Mouse (Mus musculus): ENCODE results near the gene Dnase2b. TPM values are rescaled to one million over a fixed set of nuclear protein-coding genes. Genes with fewer than 3 reads are reported as not detected.

Gene Dnase2b
- not detected in 2 replicates for polyA plus RNA-seq (2016; fragmentation: Nextera tagmentation; extraction: Ambion mirVana)

DNA sequence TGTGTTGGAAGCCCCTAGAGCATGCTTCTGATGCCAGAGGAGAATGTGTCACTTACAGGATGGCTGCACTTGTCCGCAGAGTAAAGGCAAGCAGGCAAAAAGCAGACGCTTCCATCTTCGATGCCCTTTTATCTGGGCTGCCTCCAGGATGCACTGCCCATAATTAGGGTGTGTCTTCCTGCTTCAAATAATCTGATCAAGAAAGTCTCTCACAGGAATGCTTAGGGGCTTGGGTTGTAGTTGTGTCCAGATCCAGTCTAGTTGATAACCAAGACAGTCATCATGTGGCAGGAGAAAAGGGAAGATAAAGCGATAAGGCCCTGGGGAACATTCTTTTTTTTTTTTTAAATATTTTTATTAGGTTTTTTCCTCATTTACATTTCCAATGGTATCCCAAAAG lies at the start of gene Dnase2b:
Gene Dnase2b, minus strand, starts transcription at position 101 of the 400 bp plus-strand sequence.
- Histone ChIP-seq H3K36me3 (no peaks in the 10 kb centered on the region), H3K4me3 (no peak within 1 kb of the TSS), H3K9ac (replicated peaks) (no peak within 1 kb of the TSS), H3K4me1 (no peaks in the 10 kb centered on the region), H3K4me2 (replicated peaks) (no peak within 1 kb of the TSS), H3K27ac (replicated peaks) (no peak within 1 kb of the TSS), H3K27me3 (no peaks in the 10 kb centered on the region), H3K9me3 (no peaks in the 10 kb centered on the region)
- WGBS, result 92% methylated on average over 4 of the region's 4 CpGs
- no peak for ATAC-seq (ENCODE audit: low FRiP score, low read depth)

DNA sequence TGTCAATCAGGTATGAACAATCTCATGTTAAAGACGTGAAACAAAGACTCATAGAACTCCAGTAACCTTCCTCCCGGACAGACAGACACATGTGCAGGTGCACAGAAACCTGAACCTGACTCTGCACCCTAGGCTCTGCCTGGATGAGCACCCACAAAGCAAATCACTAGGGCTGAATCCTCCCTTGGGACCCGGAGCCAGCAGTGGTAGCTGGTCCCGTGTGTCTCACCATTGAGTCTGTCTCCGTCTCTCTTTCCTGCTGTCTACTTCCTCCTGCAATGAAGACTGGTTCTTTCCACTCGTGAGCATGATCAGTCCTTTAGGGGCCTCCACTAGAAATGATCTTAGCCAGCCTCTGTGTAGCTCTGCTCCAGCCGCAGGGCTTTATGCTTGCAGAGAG lies 46.5 kb upstream of the Dnase2b start:
- Histone ChIP-seq H3K4me3 (no peak overlapping the region), H3K4me2 (replicated peaks) (no peak overlapping the region), H3K9me3 (no peaks in the 10 kb centered on the region), H3K36me3 (no peaks in the 10 kb centered on the region), H3K27ac (replicated peaks) (no peak overlapping the region), H3K27me3 (no peaks in the 10 kb centered on the region), H3K9ac (replicated peaks) (no peak overlapping the region), H3K4me1 (no peaks in the 10 kb centered on the region)
- no peak for ATAC-seq (ENCODE audit: low FRiP score, low read depth)
- WGBS, result 86% methylated on average over 7 of the region's 7 CpGs

GRCm38 (mm10) chr3:146661001-146661400 lies 45.6 kb upstream of the Dnase2b start:
- no peaks in the 10 kb centered on the region for H3K27me3 ChIP-seq
- no peak for ATAC-seq (ENCODE audit: low FRiP score, low read depth)
- no peaks in the 10 kb centered on the region for H3K4me1 ChIP-seq
- no peak overlapping the region for H3K4me3 ChIP-seq
- no peak overlapping the region for H3K4me2 ChIP-seq (replicated peaks)
- H3K9me3 ChIP-seq, result no peaks in the 10 kb centered on the region
- WGBS, result 84% methylated on average over 6 of the region's 6 CpGs
- no peak overlapping the region for H3K9ac ChIP-seq (replicated peaks)
- H3K27ac ChIP-seq (replicated peaks), result no peak overlapping the region
- no peaks in the 10 kb centered on the region for H3K36me3 ChIP-seq

DNA sequence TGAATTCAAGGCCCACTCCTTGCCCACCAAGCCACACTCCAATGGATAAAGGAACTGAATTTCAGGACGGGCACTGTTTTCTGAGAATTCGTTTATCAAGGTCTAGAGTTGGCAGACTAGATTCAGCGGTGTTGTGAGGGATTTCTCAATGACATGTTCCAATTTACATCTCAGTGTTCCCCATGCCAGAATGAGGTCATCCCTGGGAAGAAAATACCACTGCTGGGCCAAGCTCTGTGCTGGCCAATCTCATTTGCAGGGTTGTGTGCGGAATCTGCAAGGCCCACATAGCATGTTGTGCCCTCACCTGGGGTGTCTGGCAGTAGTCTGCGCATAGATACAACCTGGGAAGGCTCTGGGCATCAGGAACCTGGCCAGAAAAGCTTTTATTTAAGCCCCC lies 43.9 kb upstream of the Dnase2b start:
- Histone ChIP-seq H3K9ac (replicated peaks) (no peak overlapping the region), H3K27ac (replicated peaks) (no peak overlapping the region), H3K4me3 (no peak overlapping the region), H3K27me3 (no peaks in the 10 kb centered on the region), H3K4me1 (no peaks in the 10 kb centered on the region), H3K4me2 (replicated peaks) (no peak overlapping the region), H3K36me3 (no peaks in the 10 kb centered on the region), H3K9me3 (no peaks in the 10 kb centered on the region)
- ATAC-seq (ENCODE audit: low FRiP score, low read depth), result no peak
- 93% methylated on average over 5 of the region's 5 CpGs for WGBS

GRCm38 (mm10) chr3:146658061-146658639 lies 42.8 kb upstream of the Dnase2b start:
- no peaks in the 10 kb centered on the region for H3K36me3 ChIP-seq
- no peaks in the 10 kb centered on the region for H3K4me1 ChIP-seq
- H3K4me2 ChIP-seq (replicated peaks), result no peak overlapping the region
- no peaks in the 10 kb centered on the region for H3K27me3 ChIP-seq
- no peak overlapping the region for H3K9ac ChIP-seq (replicated peaks)
- no peak for ATAC-seq (ENCODE audit: low FRiP score, low read depth)
- no peaks in the 10 kb centered on the region for H3K9me3 ChIP-seq
- no peak overlapping the region for H3K4me3 ChIP-seq
- no peak overlapping the region for H3K27ac ChIP-seq (replicated peaks)
- 88% methylated on average over 1 of the region's 1 CpGs for WGBS

GRCm38 (mm10) chr3:146657433-146657832 lies 42.0 kb upstream of the Dnase2b start:
- ATAC-seq (ENCODE audit: low FRiP score, low read depth), result no peak
- Histone ChIP-seq H3K27me3 (no peaks in the 10 kb centered on the region), H3K36me3 (no peaks in the 10 kb centered on the region), H3K4me3 (no peak overlapping the region), H3K27ac (replicated peaks) (no peak overlapping the region), H3K4me2 (replicated peaks) (no peak overlapping the region), H3K4me1 (no peaks in the 10 kb centered on the region), H3K9ac (replicated peaks) (no peak overlapping the region), H3K9me3 (no peaks in the 10 kb centered on the region)
- 95% methylated on average over 5 of the region's 5 CpGs for WGBS

DNA sequence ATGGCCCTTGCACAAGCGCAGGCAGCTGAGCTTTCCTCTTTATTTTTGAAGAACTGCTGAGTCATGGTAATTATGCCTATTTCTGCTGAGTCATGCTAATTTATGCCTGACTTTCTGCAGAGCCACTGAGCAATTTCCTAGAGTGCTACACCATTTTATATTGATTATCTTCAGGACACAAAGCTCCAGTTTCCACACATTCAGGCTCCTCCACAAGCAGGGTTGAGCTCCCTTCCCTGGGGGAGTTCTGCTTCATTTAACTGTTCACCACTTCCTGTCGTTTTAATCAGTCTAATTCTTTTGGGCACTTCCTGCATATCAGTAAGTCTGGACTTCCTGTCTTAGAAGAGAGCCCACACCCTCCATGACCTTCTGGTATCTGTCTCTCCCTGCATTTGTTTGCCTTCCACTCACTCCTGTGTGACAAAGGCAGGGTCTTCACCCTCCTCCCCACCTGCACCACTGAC lies 39.7 kb upstream of the Dnase2b start:
- Histone ChIP-seq H3K27me3 (no peaks in the 10 kb centered on the region), H3K36me3 (no peaks in the 10 kb centered on the region), H3K27ac (replicated peaks) (no peak overlapping the region), H3K9me3 (no peaks in the 10 kb centered on the region), H3K4me3 (no peak overlapping the region), H3K4me1 (no peaks in the 10 kb centered on the region), H3K4me2 (replicated peaks) (no peak overlapping the region), H3K9ac (replicated peaks) (no peak overlapping the region)
- ATAC-seq (ENCODE audit: low FRiP score, low read depth), result no peak
- WGBS, result 78% methylated on average over 2 of the region's 2 CpGs

DNA sequence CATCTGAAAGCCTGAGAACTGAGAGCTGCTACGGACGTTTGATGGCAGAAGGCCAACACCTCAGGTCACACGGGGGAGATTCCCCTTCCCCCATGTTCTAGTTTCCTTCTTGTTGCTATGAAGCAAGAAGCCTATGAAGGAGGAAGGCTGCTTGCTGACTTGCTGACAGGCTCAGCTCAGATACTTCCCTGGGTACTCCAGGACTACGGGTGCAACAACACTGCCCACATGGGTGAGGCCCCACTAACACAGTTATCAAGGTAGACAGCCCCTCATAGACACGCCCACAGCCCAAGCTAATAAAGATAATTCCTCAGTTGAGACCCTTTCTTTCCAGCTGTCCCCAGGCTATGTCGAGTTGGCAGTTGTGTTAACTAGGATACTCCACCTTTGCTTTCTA lies 38.3 kb upstream of the Dnase2b start:
- H3K27ac ChIP-seq (replicated peaks), result no peak overlapping the region
- H3K9ac ChIP-seq (replicated peaks), result no peak overlapping the region
- no peaks in the 10 kb centered on the region for H3K9me3 ChIP-seq
- H3K4me3 ChIP-seq, result no peak overlapping the region
- no peaks in the 10 kb centered on the region for H3K36me3 ChIP-seq
- no peaks in the 10 kb centered on the region for H3K27me3 ChIP-seq
- ATAC-seq (ENCODE audit: low FRiP score, low read depth), result no peak
- H3K4me2 ChIP-seq (replicated peaks), result no peak overlapping the region
- no peaks in the 10 kb centered on the region for H3K4me1 ChIP-seq
- WGBS, result 82% methylated on average over 6 of the region's 6 CpGs

DNA sequence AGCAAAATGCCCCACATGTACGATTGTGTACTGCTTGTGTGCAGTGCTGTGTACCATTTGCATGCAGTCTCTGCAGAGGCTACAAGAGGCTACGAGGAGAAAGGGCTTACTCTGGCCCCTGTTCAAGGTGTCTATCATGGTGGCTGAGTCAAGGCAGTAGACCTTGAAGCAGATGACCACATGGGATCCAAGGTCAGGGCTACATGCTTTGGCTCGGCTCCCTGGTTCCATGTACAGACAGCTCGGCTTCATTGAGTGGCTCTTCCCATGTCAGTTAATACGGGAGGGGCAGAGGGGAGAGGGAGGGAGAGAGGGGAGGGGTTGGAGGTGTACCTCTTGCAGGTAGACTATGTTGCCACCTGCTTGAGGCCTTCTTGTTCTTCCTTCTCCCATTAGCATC lies 37.0 kb upstream of the Dnase2b start:
- Histone ChIP-seq H3K4me3 (no peak overlapping the region), H3K9me3 (no peaks in the 10 kb centered on the region), H3K9ac (replicated peaks) (no peak overlapping the region), H3K27ac (replicated peaks) (no peak overlapping the region), H3K4me1 (no peaks in the 10 kb centered on the region), H3K36me3 (no peaks in the 10 kb centered on the region), H3K27me3 (no peaks in the 10 kb centered on the region), H3K4me2 (replicated peaks) (no peak overlapping the region)
- WGBS, result 92% methylated on average over 5 of the region's 5 CpGs
- no peak for ATAC-seq (ENCODE audit: low FRiP score, low read depth)

GRCm38 (mm10) chr3:146651217-146651616 lies 35.8 kb upstream of the Dnase2b start, which contains the start of gene 4930503B20Rik:
TSS of gene 4930503B20Rik (minus strand) at chr3:146651317.
- H3K27me3 ChIP-seq, result no peaks in the 10 kb centered on the region
- H3K9ac ChIP-seq (replicated peaks), result no peak within 1 kb of the TSS
- no peaks in the 10 kb centered on the region for H3K36me3 ChIP-seq
- H3K4me1 ChIP-seq, result no peaks in the 10 kb centered on the region
- WGBS, result 90% methylated on average over 3 of the region's 3 CpGs
- H3K27ac ChIP-seq (replicated peaks), result no peak within 1 kb of the TSS
- H3K9me3 ChIP-seq, result no peaks in the 10 kb centered on the region
- no peak within 1 kb of the TSS for H3K4me3 ChIP-seq
- no peak for ATAC-seq (ENCODE audit: low FRiP score, low read depth)
- H3K4me2 ChIP-seq (replicated peaks), result no peak within 1 kb of the TSS

DNA sequence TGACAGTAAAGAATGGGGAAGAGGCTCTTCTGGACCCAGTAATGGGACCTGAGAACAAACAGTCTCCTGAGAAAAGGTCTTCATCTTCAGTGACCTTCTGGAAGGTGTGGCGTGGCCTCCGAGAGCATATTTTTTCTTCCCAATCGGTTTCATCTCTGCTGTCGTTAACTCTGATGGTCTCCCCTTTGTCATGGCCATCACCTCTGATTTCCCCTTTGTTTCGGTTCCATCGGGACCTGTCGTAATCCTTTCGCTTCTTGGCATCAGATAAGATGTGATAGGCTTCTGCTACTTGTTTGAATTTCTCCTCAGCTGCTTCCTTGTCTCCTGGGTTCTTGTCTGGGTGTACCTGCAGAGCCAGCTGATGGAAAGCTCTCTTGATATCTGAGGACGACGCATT lies 35.3 kb upstream of the Dnase2b start:
- no peak overlapping the region for H3K4me3 ChIP-seq
- no peaks in the 10 kb centered on the region for H3K27me3 ChIP-seq
- no peak overlapping the region for H3K9ac ChIP-seq (replicated peaks)
- H3K9me3 ChIP-seq, result no peaks in the 10 kb centered on the region
- no peaks in the 10 kb centered on the region for H3K36me3 ChIP-seq
- no peak overlapping the region for H3K4me2 ChIP-seq (replicated peaks)
- H3K4me1 ChIP-seq, result no peaks in the 10 kb centered on the region
- H3K27ac ChIP-seq (replicated peaks), result no peak overlapping the region
- 96% methylated on average over 10 of the region's 10 CpGs for WGBS
- ATAC-seq (ENCODE audit: low FRiP score, low read depth), result no peak

- H3K9ac ChIP-seq (replicated peaks), result no peak overlapping the region
- H3K4me1 ChIP-seq, result no peaks in the 10 kb centered on the region
- no peak overlapping the region for H3K27ac ChIP-seq (replicated peaks)
- H3K4me3 ChIP-seq, result no peak overlapping the region
- H3K27me3 ChIP-seq, result no peaks in the 10 kb centered on the region
- H3K36me3 ChIP-seq, result no peaks in the 10 kb centered on the region
- no peak for ATAC-seq (ENCODE audit: low FRiP score, low read depth)
- 79% methylated on average over 10 of the region's 10 CpGs for WGBS
- H3K9me3 ChIP-seq, result no peaks in the 10 kb centered on the region
- no peak overlapping the region for H3K4me2 ChIP-seq (replicated peaks)
Observed at GRCm38 (mm10) chr3:146649311-146649894, 34.0 kb upstream of the Dnase2b start.
